Comparison of ENCODE assay signal across 27 mouse cellular contexts in the genomic region with DNA sequence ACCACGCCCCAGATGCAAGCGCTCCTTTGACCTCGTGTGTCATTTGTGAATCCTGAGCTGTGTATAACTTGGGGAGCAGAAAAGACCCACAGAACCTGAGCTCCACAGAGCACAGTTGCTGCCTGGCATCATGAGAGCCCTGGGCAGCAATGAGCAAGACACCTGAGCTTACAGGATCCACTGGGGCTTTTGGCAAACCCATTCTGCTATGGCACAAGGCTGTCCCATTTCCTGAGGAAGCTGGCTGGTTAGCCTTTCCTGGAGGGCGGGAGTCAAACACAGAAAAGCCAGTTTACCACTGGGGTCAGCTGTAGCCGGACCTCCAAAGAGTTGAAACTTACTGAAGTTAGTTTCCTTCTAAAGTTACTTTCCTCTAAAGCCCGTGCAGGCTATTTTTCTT.
"Had no signal": no experiment of that assay in that cellular context is flagged by ENCODE, and none has a peak within 500 bp of the region (broad histone marks: within the 10 kb centered on the region; RNA-seq: fewer than 3 reads in every experiment).

No protein-coding gene starts in this region.

- H3K4me3 ChIP-seq: gastrocnemius, adult 2 months; heart, adult 2 months; heart, embryonic 13.5 days; heart, embryonic 15.5 days; hindbrain, embryonic 10.5 days; hindbrain, embryonic 12.5 days; intestine, embryonic 15.5 days; kidney, embryonic 15.5 days; limb, embryonic 13.5 days; limb, embryonic 15.5 days; liver, embryonic 13.5 days had no signal

- H3K9me3 ChIP-seq: heart, embryonic 13.5 days; heart, embryonic 15.5 days; hindbrain, embryonic 10.5 days; hindbrain, embryonic 12.5 days; intestine, embryonic 15.5 days; kidney, embryonic 15.5 days; limb, embryonic 13.5 days; limb, embryonic 15.5 days; liver, embryonic 13.5 days had no signal

- H3K4me2 ChIP-seq: heart, embryonic 11.5 days; heart, embryonic 13.5 days; heart, embryonic 15.5 days; hindbrain, embryonic 12.5 days; hindbrain, embryonic 14.5 days; intestine, embryonic 15.5 days; kidney, embryonic 15.5 days; limb, embryonic 13.5 days; limb, embryonic 15.5 days; liver, embryonic 13.5 days had no signal

- H3K27me3 ChIP-seq: heart, embryonic 13.5 days; heart, embryonic 15.5 days; hindbrain, embryonic 12.5 days; intestine, embryonic 15.5 days; kidney, embryonic 15.5 days; limb, embryonic 13.5 days; limb, embryonic 15.5 days; liver, embryonic 13.5 days had no signal

- H3K4me1 ChIP-seq: heart, embryonic 13.5 days; heart, embryonic 15.5 days; intestine, embryonic 15.5 days; limb, embryonic 13.5 days; limb, embryonic 15.5 days; liver, embryonic 13.5 days had no signal

- DNase-seq: gastrocnemius, adult 2 months; gastrocnemius, postnatal 10 days; gastrocnemius, postnatal 25 days; heart, adult 2 months; heart, postnatal 4 days; kidney, adult 18-20 months; kidney, adult 8-10 months; kidney, postnatal 14 days; kidney, postnatal 36 days; layer of hippocampus, adult 9-11 months; layer of hippocampus, postnatal 36 days; left cerebral cortex, postnatal 4 days; liver, embryonic 13.5 days had no signal

- H3K27ac ChIP-seq: gastrocnemius, adult 2 months; heart, adult 2 months; heart, embryonic 13.5 days; heart, embryonic 15.5 days; hindbrain, embryonic 10.5 days; hindbrain, embryonic 12.5 days; hindbrain, embryonic 14.5 days; intestine, embryonic 15.5 days; kidney, embryonic 15.5 days; kidney, postnatal 0 days; limb, embryonic 13.5 days; limb, embryonic 15.5 days; liver, embryonic 13.5 days had no signal

- H3K36me3 ChIP-seq: heart, embryonic 13.5 days; heart, embryonic 15.5 days; hindbrain, embryonic 12.5 days; intestine, embryonic 15.5 days; kidney, embryonic 15.5 days; limb, embryonic 13.5 days; limb, embryonic 15.5 days; liver, embryonic 13.5 days had no signal

- H3K9ac ChIP-seq: heart, embryonic 13.5 days; heart, embryonic 15.5 days; hindbrain, embryonic 12.5 days; hindbrain, embryonic 14.5 days; intestine, embryonic 15.5 days; kidney, embryonic 15.5 days; limb, embryonic 13.5 days; limb, embryonic 15.5 days; liver, embryonic 13.5 days had no signal

- ATAC-seq: hindbrain, embryonic 16.5 days; inflammation-experienced regulatory T-cells, adult 6 months; intestine, embryonic 15.5 days; intestine, postnatal 0 days had no signal
